Mouse (Mus musculus) heart, postnatal 36 days (tissue): ENCODE data around the gene Lrrc23. TPM values are rescaled to one million over a fixed set of nuclear protein-coding genes. Genes with fewer than 3 reads are reported as not detected.

Experiments used
- DNase-seq, 2 experiments: peaks; one replicate each; pipeline ENCODE4 v3.0.0; 2021 to 2022
- intact Hi-C: fragments of 180-260 bp; cut with DNase I; formaldehyde crosslinking; loops from one replicate; pipeline ENCODE4 v1.15.1; 2025
- total RNA-seq, 2 experiments: library from RNA; stranded (reverse); gene quantifications; 2 replicates each; pipeline ENCODE4 v1.2.3; 2021

Gene Lrrc23
- total RNA-seq, 2 experiments from 2014 or later: not detected

DNA sequence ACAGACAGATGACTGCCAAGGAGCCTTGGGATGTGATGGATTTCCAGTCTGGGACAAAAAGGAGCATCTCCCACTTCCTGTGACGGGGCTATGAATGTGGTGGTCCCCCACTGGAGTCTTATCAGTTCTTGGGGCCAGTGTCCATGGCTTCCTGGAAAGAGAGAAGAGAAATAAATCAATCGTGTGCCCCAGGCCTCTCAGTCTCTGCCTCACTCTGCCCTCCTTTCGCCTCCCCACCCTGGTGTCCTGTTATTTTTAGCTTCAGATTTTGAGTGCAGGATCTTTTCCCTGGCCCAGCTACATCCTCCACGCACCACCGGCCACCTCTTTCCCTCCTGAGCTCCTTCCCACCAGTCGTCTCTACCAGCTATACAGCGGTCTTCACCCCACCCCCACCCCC lies 9.5 kb downstream of the Lrrc23 start:
- no peak for DNase-seq
- intact Hi-C loops: no loop called here

DNA sequence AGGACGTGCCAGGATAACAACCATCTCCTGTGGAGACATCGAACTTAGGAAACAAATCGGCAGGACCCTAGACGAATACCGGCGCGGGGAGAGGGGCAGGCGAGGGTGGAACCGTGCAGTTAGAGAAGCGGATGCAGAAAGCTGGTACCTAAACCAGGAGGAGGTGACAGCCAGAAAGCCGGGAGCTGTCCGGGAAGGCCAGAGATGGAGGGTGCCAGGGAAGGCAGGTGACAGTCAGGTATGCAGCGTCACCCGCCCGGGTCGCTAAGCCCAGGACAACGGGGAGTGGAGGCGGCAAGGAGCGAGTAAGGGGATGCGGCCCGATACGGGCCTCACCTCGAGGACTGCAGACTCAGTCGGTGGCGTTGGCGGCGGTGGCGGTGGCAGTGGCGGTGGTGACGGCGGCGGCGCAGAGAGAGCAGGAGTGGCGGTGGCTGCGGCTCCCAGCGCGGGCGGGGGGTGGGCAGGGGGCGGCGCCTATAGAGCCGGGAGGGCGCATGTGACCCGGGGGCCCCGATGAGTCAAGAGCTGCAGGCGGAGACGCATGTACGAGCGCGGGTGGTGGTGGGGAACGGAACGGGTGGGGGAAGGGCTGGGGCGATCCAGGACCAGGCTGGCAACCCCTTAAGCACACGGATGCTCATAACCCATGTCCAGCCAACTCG lies 10.3 kb downstream of the Lrrc23 start, which contains the start of gene Eno2:
Gene Eno2 (minus strand): TSS at position 573 of the 665 bp plus-strand sequence.
- peak; percentile 27 to 39 for DNase-seq
- intact Hi-C loops: no loop called here

- DNase-seq: peak in 1 of 2 experiments; percentile 11
- intact Hi-C loops: no loop called here
Measured at GRCm38 (mm10) chr6:124768704-124769044, 10.9 kb downstream of the Lrrc23 start.

GRCm38 (mm10) chr6:124767920-124768703 lies 11.4 kb downstream of the Lrrc23 start:
- intact Hi-C loops: no loop called here
- no peak for DNase-seq

GRCm38 (mm10) chr6:124767536-124767919 lies 12.0 kb downstream of the Lrrc23 start:
- intact Hi-C loops: no loop called here
- no peak for DNase-seq

DNA sequence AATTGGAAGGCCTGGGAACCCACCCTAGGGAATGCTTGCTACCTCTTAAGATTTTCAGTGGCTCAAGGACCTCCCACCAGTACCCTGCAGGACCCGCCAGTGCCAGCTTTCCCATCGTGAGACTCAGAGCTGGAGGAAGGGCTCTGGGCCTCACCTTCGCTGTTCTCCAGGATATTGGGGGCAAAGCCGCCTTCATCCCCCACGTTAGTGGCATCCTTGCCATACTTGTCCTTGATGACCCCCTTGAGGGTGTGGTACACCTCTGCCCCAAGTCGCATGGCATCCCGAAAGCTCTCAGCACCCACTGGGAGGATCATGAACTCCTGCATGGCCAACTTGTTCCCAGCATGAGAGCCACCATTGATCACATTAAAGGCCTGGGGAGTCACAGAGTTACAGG lies 13.6 kb downstream of the Lrrc23 start:
- intact Hi-C loops: no loop called here
- DNase-seq: no peak

DNA sequence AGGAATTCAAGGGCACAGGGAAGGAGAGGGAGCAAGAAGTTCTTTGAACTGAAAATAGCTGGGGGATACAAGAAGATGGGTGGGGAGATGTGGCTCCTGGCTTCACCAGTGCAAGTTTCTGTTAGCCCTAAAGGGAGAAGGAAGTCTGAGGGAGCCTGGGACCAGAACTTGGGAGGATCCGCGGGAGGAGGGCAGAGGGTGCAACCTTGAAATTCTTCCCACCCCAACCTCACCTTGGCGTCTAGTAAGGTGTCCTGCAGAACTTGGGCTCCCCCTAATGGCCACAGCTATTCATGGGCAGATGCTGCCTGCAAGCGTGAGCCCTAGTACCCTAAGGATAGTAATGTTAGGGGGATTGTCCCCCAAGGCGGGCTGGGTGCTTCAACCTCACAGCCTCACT lies 20.3 kb downstream of the Lrrc23 start:
- intact Hi-C loops: loop anchor here (1.0 to 10.0 kb wide), 7 partner anchors 46 to 344 kb away; partner anchors contain the start of genes C1ra, C1rb, Emg1 and Pex5
- peak; percentile 86 for DNase-seq

DNA sequence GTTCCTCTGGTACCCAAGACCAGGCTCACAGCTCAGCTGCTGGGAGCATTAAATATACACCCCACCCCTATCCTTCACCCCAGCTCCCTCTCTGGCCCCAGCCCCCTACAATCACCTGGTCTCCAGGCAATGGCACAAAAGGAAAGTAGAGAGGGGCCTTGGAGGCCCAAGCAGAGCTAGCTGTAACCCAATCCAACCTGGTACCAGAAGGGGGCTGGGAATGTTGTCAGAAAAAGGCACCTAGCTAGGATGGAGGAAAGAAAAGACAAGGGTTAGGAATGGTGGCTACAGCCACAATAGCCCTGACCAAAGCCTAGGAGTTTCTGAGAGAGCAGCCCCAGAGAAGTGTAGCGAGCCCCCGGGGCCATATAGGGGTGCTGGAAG lies 20.7 kb downstream of the Lrrc23 start:
- intact Hi-C loops: loop anchor here (1.0 to 10.0 kb wide), 7 partner anchors 46 to 344 kb away; partner anchors contain the start of genes C1ra, C1rb, Emg1 and Pex5
- no peak for DNase-seq

GRCm38 (mm10) chr6:124757909-124758848 lies 21.3 kb downstream of the Lrrc23 start:
- intact Hi-C loops: loop anchor here (2.0 to 10.0 kb wide), 7 partner anchors 45 to 343 kb away; partner anchors contain the start of genes C1ra, Emg1, Lpcat3 and Pex5
- DNase-seq: peak; percentile 58 to 64

- intact Hi-C loops: loop anchor here (2.0 to 10.0 kb wide), 5 partner anchors 47 to 343 kb away; partner anchors contain the start of genes C1ra, Lpcat3 and Pex5
- no peak for DNase-seq
Measured at GRCm38 (mm10) chr6:124757351-124757880, 22.1 kb downstream of the Lrrc23 start.

DNA sequence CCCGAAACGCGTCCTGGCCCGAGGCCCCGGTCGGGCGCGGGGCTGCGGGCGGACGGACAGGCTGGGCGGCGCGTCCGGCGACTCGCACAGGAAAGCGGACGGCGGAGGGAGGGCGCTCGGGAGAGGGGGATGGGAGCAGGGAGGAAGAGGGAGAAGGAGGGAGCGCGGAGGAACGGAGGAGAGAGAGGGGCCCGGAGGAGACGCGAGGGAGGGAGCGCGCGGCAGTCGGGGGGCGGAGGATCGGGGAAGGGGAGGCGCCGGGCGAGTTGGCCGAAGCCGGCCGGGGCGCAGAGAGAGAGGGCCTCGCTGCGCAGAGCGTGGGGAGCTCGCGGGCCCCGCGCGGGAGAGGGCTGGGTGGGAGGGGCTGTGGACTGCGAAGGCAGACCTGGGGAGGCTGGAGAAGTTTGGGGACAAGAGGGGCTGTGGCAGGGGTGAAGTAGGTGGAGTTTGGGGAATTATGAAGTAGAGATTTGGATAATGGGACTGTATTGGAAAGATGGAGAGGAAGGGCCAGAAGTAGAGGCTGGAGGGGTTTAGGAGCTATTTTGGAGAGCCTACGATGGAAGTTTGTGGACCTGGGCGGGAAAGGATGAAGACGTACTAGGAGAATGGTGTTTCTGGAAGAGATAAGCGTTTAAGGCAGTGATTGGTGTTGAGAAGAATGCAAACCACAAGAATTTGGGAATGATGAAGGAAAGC lies 22.7 kb downstream of the Lrrc23 start:
- intact Hi-C loops: loop anchor here (2.0 to 10.0 kb wide), 5 partner anchors 48 to 342 kb away; partner anchors contain the start of genes C1ra, Lpcat3 and Pex5
- DNase-seq: peak; percentile 82 to 87

DNA sequence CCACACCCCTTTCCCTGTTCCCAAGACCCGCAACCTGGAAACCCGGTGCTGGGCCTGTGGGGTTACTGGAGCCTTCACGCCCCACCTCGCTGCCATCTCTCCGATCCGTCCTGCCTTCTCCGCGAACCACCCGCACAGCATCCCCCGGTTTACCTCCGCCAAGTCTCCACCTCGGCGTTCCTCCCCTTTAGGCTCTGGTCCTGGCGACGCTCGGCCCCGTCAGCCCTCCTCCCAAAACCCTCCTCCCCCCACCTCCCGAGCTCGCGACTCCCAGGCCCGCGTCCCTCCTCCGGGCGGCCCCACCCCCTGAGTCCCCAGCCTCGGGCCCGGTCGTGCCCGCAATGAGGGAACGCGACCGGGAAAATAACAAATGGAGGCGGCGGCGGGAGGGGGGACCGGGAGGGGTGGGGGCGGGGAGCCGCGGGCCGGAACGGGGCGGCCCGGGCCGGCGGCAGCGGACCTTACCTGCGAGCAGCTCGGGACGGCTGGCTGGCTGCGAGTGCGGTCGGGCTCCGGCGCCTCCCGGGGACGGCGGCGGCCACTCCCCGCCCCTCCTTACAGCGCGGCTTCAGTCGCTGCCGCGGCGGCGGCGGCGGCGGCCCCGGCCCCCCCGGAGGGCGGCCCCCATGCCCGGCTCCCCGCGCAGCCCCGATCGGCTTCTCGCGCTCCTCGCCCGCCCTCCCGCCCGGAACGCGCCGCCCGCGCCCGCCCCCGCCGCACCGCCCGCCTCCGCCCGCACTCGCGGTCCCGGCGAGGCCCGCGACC lies 23.5 kb downstream of the Lrrc23 start, which contains the start of the genes Gm45234 and Atn1:
Gene Gm45234 (minus strand): TSS at position 191 of the 765 bp plus-strand sequence.
Gene Atn1 (minus strand): TSS at position 694 of the 765 bp plus-strand sequence.
- intact Hi-C loops: loop anchor here (2.0 to 10.0 kb wide), 5 partner anchors 49 to 341 kb away; partner anchors contain the start of genes C1ra, Lpcat3 and Pex5
- peak; percentile 65 to 77 for DNase-seq

DNA sequence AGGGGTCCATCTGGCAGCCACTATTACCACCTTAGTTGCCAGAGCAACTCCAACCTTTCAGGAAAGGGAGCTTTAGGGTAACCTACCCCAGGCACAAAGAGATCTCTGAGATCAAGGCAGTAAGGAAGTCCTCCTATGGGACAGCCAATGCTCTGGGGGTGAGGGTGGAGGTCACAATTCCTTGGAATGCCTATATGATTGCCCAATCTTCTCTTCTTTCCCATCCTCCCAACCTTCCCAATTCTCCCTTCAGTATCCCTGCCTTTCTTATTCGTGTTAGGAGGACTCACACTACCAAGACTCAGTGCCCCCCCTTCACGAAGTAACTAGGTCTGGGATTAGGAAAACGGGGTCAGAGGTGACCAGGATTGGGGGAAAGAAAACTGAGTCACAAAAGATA lies 24.2 kb downstream of the Lrrc23 start:
- intact Hi-C loops: loop anchor here (5.0 to 10.0 kb wide), 3 partner anchors 243 to 341 kb away; partner anchors contain the start of genes C1ra and Pex5
- no peak for DNase-seq

- intact Hi-C loops: loop anchor here (10.0 kb wide), 1 partner anchor 339 kb away; the partner anchor contains the start of gene Pex5
- DNase-seq: no peak
Measured at GRCm38 (mm10) chr6:124753861-124754260, 25.7 kb downstream of the Lrrc23 start.

- no peak for DNase-seq
- intact Hi-C loops: loop anchor here (10.0 kb wide), 1 partner anchor 336 kb away; the partner anchor contains the start of gene Pex5
Measured at GRCm38 (mm10) chr6:124750405-124750804, 29.1 kb downstream of the Lrrc23 start.

- intact Hi-C loops: no loop called here
- peak in 1 of 2 experiments; percentile 7 for DNase-seq
Measured at GRCm38 (mm10) chr6:124746654-124747632, 32.6 kb downstream of the Lrrc23 start.

DNA sequence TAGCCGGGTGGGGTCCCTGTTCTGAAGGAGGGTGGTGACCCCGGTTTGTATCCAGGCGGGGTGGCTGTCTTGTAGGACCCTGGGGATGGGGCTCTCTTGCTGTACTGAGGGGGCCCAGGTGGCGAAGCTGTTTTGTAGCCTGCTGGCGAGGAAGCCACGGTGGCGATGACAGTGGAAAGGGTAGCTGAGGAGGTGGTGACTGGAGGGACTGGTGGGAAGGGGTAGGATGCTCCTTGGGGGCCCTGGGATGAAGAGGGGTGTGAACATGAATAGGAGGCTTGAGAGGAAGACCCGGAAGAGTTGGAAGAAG lies 33.3 kb downstream of the Lrrc23 start:
- no peak for DNase-seq
- intact Hi-C loops: no loop called here
